Mouse (Mus musculus) megakaryocyte-erythroid progenitor cell, adult 5-6 weeks (primary cell): ENCODE data around the gene Prpf40b. TPM values are rescaled to one million over a fixed set of nuclear protein-coding genes. Genes with fewer than 3 reads are reported as not detected.

Experiments used
- ATAC-seq: replicated peaks from 2 replicates; pipeline ENCODE4 v1.8.0; 2016; ENCODE audit warnings: mild to moderate bottlenecking, inconsistent platforms; ENCODE audit not compliant: severe bottlenecking, poor library complexity, low FRiP score, low TSS enrichment
- total RNA-seq, 2 experiments: library from RNA; stranded (forward) in 1 of 2; stranded (reverse) in 1 of 2; fragments of 200-1000, 215-1000 nt in 1 of 2; fragments of >200 nt in 1 of 2; fragmentation: Nextera tagmentation in 1 of 2; gene quantifications; 2 replicates each; pipeline ENCODE4 v1.2.3; 2014 to 2017

Prpf40b gene
- total RNA-seq, 2 experiments from 2014 or later: 1.4 to 26.2 TPM

- no peak for ATAC-seq
These were observed 61.6 kb downstream of the Prpf40b start for GRCm38 (mm10) chr15:99356462-99356861.

- ATAC-seq: no peak
These were observed 64.1 kb downstream of the Prpf40b start for GRCm38 (mm10) chr15:99358952-99359351.

GRCm38 (mm10) chr15:99364022-99364530, 69.2 kb downstream of the Prpf40b start:
- no peak for ATAC-seq

- no peak for ATAC-seq
These were observed 70.0 kb downstream of the Prpf40b start for GRCm38 (mm10) chr15:99364921-99365320.

Other genes with a start within 250 kb of the Prpf40b start
- gene Prph, start 239.9 kb upstream of the Prpf40b start, total RNA-seq (2014; fragmentation: Nextera tagmentation): not detected in 2 replicates
- gene Prph, start 239.9 kb upstream of the Prpf40b start, total RNA-seq (2017): not detected in 2 replicates
- 25.0 and 40.8 TPM in 2 replicates for gene Troap, start 220.5 kb upstream of the Prpf40b start, total RNA-seq (2014; fragmentation: Nextera tagmentation)
- 6.6 and 37.9 TPM in 2 replicates for gene Troap, start 220.5 kb upstream of the Prpf40b start, total RNA-seq (2017)
- not detected in 2 replicates for gene C1ql4, start 207.3 kb upstream of the Prpf40b start, total RNA-seq (2014; fragmentation: Nextera tagmentation)
- not detected in 2 replicates for gene C1ql4, start 207.3 kb upstream of the Prpf40b start, total RNA-seq (2017)
- not detected in 2 replicates for gene Dnajc22, start 201.9 kb upstream of the Prpf40b start, total RNA-seq (2014; fragmentation: Nextera tagmentation)
- not detected in 2 replicates for gene Dnajc22, start 201.9 kb upstream of the Prpf40b start, total RNA-seq (2017)
- not detected in 2 replicates for gene Spats2, start 169.2 kb upstream of the Prpf40b start, total RNA-seq (2014; fragmentation: Nextera tagmentation)
- 0.61 TPM in 1 of 2 replicates, not detected in the other for gene Spats2, start 169.2 kb upstream of the Prpf40b start, total RNA-seq (2017)
- gene Kcnh3, start 70.2 kb upstream of the Prpf40b start, total RNA-seq (2014; fragmentation: Nextera tagmentation): not detected in 2 replicates
- gene Kcnh3, start 70.2 kb upstream of the Prpf40b start, total RNA-seq (2017): not detected in 2 replicates
- 59.7 and 60.4 TPM in 2 replicates for gene Mcrs1, start 43.1 kb upstream of the Prpf40b start, total RNA-seq (2014; fragmentation: Nextera tagmentation)
- 23.4 and 35.3 TPM in 2 replicates for gene Mcrs1, start 43.1 kb upstream of the Prpf40b start, total RNA-seq (2017)
- not detected in 2 replicates for gene Fam186b, start 801 bp downstream of the Prpf40b start, total RNA-seq (2014; fragmentation: Nextera tagmentation)
- not detected in 2 replicates for gene Fam186b, start 801 bp downstream of the Prpf40b start, total RNA-seq (2017)
- 0.70 and 4.9 TPM in 2 replicates for gene Fmnl3, start 75.4 kb downstream of the Prpf40b start, total RNA-seq (2014; fragmentation: Nextera tagmentation)
- 0.61 and 1.8 TPM in 2 replicates for gene Fmnl3, start 75.4 kb downstream of the Prpf40b start, total RNA-seq (2017)
- gene Tmbim6, start 97.8 kb downstream of the Prpf40b start, total RNA-seq (2014; fragmentation: Nextera tagmentation): 165 and 208 TPM in 2 replicates
- 86.9 and 93.6 TPM in 2 replicates for gene Tmbim6, start 97.8 kb downstream of the Prpf40b start, total RNA-seq (2017)
- gene Nckap5l, start 162.7 kb downstream of the Prpf40b start, total RNA-seq (2014; fragmentation: Nextera tagmentation): 1.6 and 16.0 TPM in 2 replicates
- 0.52 and 7.4 TPM in 2 replicates for gene Nckap5l, start 162.7 kb downstream of the Prpf40b start, total RNA-seq (2017)
- 6.5 and 11.4 TPM in 2 replicates for gene Bcdin3d, start 179.6 kb downstream of the Prpf40b start, total RNA-seq (2014; fragmentation: Nextera tagmentation)
- gene Bcdin3d, start 179.6 kb downstream of the Prpf40b start, total RNA-seq (2017): 5.3 and 6.6 TPM in 2 replicates
- gene Faim2, start 233.1 kb downstream of the Prpf40b start, total RNA-seq (2014; fragmentation: Nextera tagmentation): not detected in 2 replicates
- gene Faim2, start 233.1 kb downstream of the Prpf40b start, total RNA-seq (2017): not detected in 2 replicates